Mouse (Mus musculus): ENCODE measurements at regions not wholly inside any gene's neighbourhood (a gene's known extent, or its start where the extent isn't known, plus 50 kb on each side); places are given as distances from the start of the nearest gene placed in this dataset.

GRCm38 (mm10) chr2:178684026-178684958 lies 254.0 kb downstream of the Cdh26 start:
- CTCF ChIA-PET: no interaction called here
- POLR2A ChIA-PET: interaction anchor here in 1 of 4 experiments (1.1 to 1.5 kb wide), 2 partner anchors 10 to 49 kb away, joined by 3 read pairs; no protein-coding TSS in a partner anchor

GRCm38 (mm10) chr2:178685211-178685610 lies 254.9 kb downstream of the Cdh26 start:
- ChIA-PET POLR2A (no interaction called here), CTCF (no interaction called here)

GRCm38 (mm10) chr2:178686167-178686601 lies 255.9 kb downstream of the Cdh26 start:
- POLR2A ChIA-PET: interaction anchor here in 1 of 4 experiments (1.1 kb wide), 1 partner anchor 11 kb away, joined by 4 read pairs; no protein-coding TSS in a partner anchor

GRCm38 (mm10) chr2:178688586-178688985 lies 258.3 kb downstream of the Cdh26 start:
- POLR2A ChIA-PET: no interaction called here

More at GRCm38 (mm10) chr2:178686167-178686601, 255.9 kb downstream of the Cdh26 start:
- CTCF ChIA-PET: interaction anchor here in 2 of 4 experiments (0.5 to 0.9 kb wide), 2 partner anchors 21 to 399 kb away, joined by 3 to 4 read pairs; no protein-coding TSS in a partner anchor

GRCm38 (mm10) chr2:178691190-178691864 lies 261.0 kb downstream of the Cdh26 start:
- ChIA-PET POLR2A (interaction anchor here in 2 of 4 experiments (1.0 to 1.1 kb wide), 2 partner anchors 26 to 56 kb away, joined by 3 to 4 read pairs; no protein-coding TSS in a partner anchor), CTCF (interaction anchor here in 1 of 4 experiments (0.7 kb wide), 1 partner anchor 336 kb away, joined by 4 read pairs; no protein-coding TSS in a partner anchor)

More at GRCm38 (mm10) chr2:178688586-178688985, 258.3 kb downstream of the Cdh26 start:
- CTCF ChIA-PET: no interaction called here

GRCm38 (mm10) chr2:178691865-178692228 lies 261.5 kb downstream of the Cdh26 start:
- CTCF ChIA-PET: interaction anchor here in 2 of 4 experiments (0.6 to 1.5 kb wide), 3 partner anchors 184 to 989 kb away, joined by 3 to 4 read pairs (median 4); no protein-coding TSS in a partner anchor
- POLR2A ChIA-PET: interaction anchor here in 2 of 4 experiments (0.6 to 1.1 kb wide), 4 partner anchors 26 to 1253 kb away, joined by 3 to 5 read pairs (median 4); no protein-coding TSS in a partner anchor

GRCm38 (mm10) chr2:178692231-178692630 lies 261.9 kb downstream of the Cdh26 start:
- POLR2A ChIA-PET: interaction anchor here in 2 of 4 experiments (0.6 to 1.1 kb wide), 4 partner anchors 26 to 1253 kb away, joined by 3 to 5 read pairs (median 4); no protein-coding TSS in a partner anchor

GRCm38 (mm10) chr2:178698648-178699047 lies 268.3 kb downstream of the Cdh26 start:
- ChIA-PET POLR2A (interaction anchor here in 1 of 4 experiments (1.1 kb wide), 1 partner anchor 63 kb away, joined by 4 read pairs; no protein-coding TSS in a partner anchor), CTCF (no interaction called here)

More at GRCm38 (mm10) chr2:178692231-178692630, 261.9 kb downstream of the Cdh26 start:
- CTCF ChIA-PET: interaction anchor here in 1 of 4 experiments (0.6 to 1.5 kb wide), 2 partner anchors 185 to 989 kb away, joined by 3 to 4 read pairs; no protein-coding TSS in a partner anchor

- ChIA-PET POLR2A (no interaction called here), CTCF (no interaction called here)
These were observed 270.5 kb downstream of the Cdh26 start for GRCm38 (mm10) chr2:178700825-178701224.

- CTCF ChIA-PET: no interaction called here
- POLR2A ChIA-PET: interaction anchor here in 1 of 4 experiments (0.6 kb wide), 1 partner anchor 824 kb away, joined by 7 read pairs; no protein-coding TSS in a partner anchor
These were observed 274.2 kb downstream of the Cdh26 start for GRCm38 (mm10) chr2:178704510-178704909.

GRCm38 (mm10) chr2:178708649-178709048 lies 278.3 kb downstream of the Cdh26 start:
- ChIA-PET CTCF (no interaction called here), POLR2A (no interaction called here)

- POLR2A ChIA-PET: no interaction called here
These were observed 279.0 kb downstream of the Cdh26 start for GRCm38 (mm10) chr2:178709192-178709881.

GRCm38 (mm10) chr2:178710001-178710400 lies 279.7 kb downstream of the Cdh26 start:
- ChIA-PET CTCF (interaction anchor here in 2 of 4 experiments (0.6 to 1.0 kb wide), 2 partner anchors 40 to 45 kb away, joined by 3 to 4 read pairs; no protein-coding TSS in a partner anchor), POLR2A (no interaction called here)

More at GRCm38 (mm10) chr2:178709192-178709881, 279.0 kb downstream of the Cdh26 start:
- CTCF ChIA-PET: interaction anchor here in 1 of 4 experiments (1.0 kb wide), 1 partner anchor 44 kb away, joined by 4 read pairs; no protein-coding TSS in a partner anchor

- CTCF ChIA-PET: no interaction called here
- POLR2A ChIA-PET: no interaction called here
These were observed 281.3 kb downstream of the Cdh26 start for GRCm38 (mm10) chr2:178711587-178712080.

- CTCF ChIA-PET: no interaction called here
- POLR2A ChIA-PET: no interaction called here
These were observed 282.1 kb downstream of the Cdh26 start for GRCm38 (mm10) chr2:178712391-178712892.

- CTCF ChIA-PET: interaction anchor here in 1 of 4 experiments (0.9 kb wide), 1 partner anchor 208 kb away, joined by 3 read pairs; no protein-coding TSS in a partner anchor
- POLR2A ChIA-PET: no interaction called here
These were observed 285.3 kb downstream of the Cdh26 start for GRCm38 (mm10) chr2:178715500-178716245.

GRCm38 (mm10) chr2:178718048-178718447 lies 287.7 kb downstream of the Cdh26 start:
- POLR2A ChIA-PET: interaction anchor here in 1 of 4 experiments (0.7 kb wide), 1 partner anchor 26 kb away, joined by 3 read pairs; no protein-coding TSS in a partner anchor

More at GRCm38 (mm10) chr2:178718048-178718447, 287.7 kb downstream of the Cdh26 start:
- CTCF ChIA-PET: no interaction called here

All from embryonic stem cell, embryonic (primary cell).